Mouse (Mus musculus): ENCODE results near the gene Svs3a. TPM values are rescaled to one million over a fixed set of nuclear protein-coding genes. Genes with fewer than 3 reads are reported as not detected.
"Not testable (repeated sequence)": the region's sequence is repeated elsewhere in the genome, so short reads cannot be mapped to it uniquely, and the experiment has no call there.

Svs3a gene
- not detected in 2 replicates for polyA plus RNA-seq (2015; fragmentation: Nextera tagmentation; extraction: Ambion mirVana)

DNA sequence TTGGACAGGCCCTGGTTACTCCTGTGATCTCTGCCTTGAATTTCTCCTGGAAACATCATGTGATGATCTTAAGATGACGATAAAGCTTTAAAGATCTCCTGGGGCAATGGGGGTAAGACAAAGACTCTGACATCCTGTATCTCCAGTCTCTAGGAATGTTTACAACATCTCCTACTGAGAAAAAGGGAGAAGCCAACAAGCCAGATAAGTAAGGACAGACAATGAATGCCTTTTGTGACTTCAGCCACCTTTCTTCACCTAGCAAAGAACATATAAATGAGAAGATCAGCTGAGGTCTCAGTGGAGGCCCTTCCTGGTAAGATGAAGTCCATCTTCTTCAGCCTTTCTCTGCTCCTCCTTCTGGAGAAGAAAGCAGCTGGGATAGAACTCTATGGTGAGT is at the start of gene Svs3a:
Gene Svs3a (plus strand): TSS at position 301 of the 400 bp plus-strand sequence.
- not testable (repeated sequence) for ATAC-seq (ENCODE audit: insufficient read depth, low FRiP score); H3K27ac ChIP-seq (ENCODE audit: low read length); H3K27me3 ChIP-seq (ENCODE audit: control insufficient read depth, insufficient read depth, low read length); H3K4me2 ChIP-seq (ENCODE audit: low read depth, low read length); H3K4me3 ChIP-seq (replicated peaks; ENCODE audit: low read length); H3K9ac ChIP-seq (ENCODE audit: low read length); H3K9me3 ChIP-seq (replicated peaks; ENCODE audit: control insufficient read depth, low read length); H3K4me1 ChIP-seq (ENCODE audit: control insufficient read depth, insufficient read depth, low read length); H3K36me3 ChIP-seq (ENCODE audit: control insufficient read depth, insufficient read depth, low read length)
- WGBS, result 68% methylated on average over 1 of the region's 1 CpGs

DNA sequence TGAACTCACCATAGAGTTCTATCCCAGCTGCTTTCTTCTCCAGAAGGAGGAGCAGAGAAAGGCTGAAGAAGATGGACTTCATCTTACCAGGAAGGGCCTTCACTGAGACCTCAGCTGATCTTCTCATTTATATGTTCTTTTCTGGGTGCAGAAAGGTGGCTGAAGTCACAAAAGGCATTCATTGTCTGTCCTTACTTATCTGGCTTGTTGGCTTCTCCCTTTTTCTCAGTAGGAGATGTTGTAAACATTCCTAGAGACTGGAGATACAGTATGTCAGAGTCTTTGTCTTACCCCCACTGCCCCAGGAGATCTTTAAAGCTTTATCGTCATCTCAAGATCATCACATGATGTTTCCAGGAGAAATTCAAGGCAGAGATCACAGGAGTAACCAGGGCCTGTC is 32.5 kb upstream of the Svs3a start, which contains the start of gene Svs3b:
Gene Svs3b (minus strand): TSS at position 101 of the 400 bp plus-strand sequence.
- H3K4me2 ChIP-seq (ENCODE audit: low read depth, low read length); H3K4me3 ChIP-seq (replicated peaks; ENCODE audit: low read length); H3K36me3 ChIP-seq (ENCODE audit: control insufficient read depth, insufficient read depth, low read length): not testable (repeated sequence)

DNA sequence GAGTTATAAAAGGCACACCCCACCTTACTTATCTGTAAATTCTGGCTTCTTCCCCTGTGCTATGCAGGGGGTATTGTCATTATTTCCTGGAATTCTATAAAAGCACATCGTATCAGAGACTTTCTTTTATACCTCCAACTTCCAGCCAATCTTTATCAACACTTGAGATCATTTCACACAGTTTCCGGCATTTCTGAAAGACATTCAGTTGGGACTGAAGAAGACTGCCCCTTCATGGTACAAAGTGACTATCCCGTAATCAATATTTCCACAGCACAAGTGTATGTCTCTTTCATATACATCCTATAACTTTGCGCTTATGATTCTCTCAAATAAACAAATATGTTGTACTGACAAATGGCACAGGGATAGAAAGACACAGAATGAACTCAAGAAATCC is 10.7 kb upstream of the Svs3a start, which contains the start of gene Svs4:
Gene Svs4 (minus strand): TSS at position 101 of the 400 bp plus-strand sequence.
- 89% methylated on average over 4 of the region's 4 CpGs for WGBS
- ATAC-seq (ENCODE audit: insufficient read depth, low FRiP score), result no peak
- no peaks in the 10 kb centered on the region for H3K4me1 ChIP-seq (ENCODE audit: control insufficient read depth, insufficient read depth, low read length)

More for the DNA sequence above, 32.5 kb upstream of the Svs3a start, which contains the start of gene Svs3b:
- not testable (repeated sequence) for H3K9ac ChIP-seq (ENCODE audit: low read length); H3K27me3 ChIP-seq (ENCODE audit: control insufficient read depth, insufficient read depth, low read length); H3K27ac ChIP-seq (ENCODE audit: low read length); H3K9me3 ChIP-seq (replicated peaks; ENCODE audit: control insufficient read depth, low read length); H3K4me1 ChIP-seq (ENCODE audit: control insufficient read depth, insufficient read depth, low read length); ATAC-seq (ENCODE audit: insufficient read depth, low FRiP score)
- WGBS, result 59% methylated on average over 1 of the region's 1 CpGs

DNA sequence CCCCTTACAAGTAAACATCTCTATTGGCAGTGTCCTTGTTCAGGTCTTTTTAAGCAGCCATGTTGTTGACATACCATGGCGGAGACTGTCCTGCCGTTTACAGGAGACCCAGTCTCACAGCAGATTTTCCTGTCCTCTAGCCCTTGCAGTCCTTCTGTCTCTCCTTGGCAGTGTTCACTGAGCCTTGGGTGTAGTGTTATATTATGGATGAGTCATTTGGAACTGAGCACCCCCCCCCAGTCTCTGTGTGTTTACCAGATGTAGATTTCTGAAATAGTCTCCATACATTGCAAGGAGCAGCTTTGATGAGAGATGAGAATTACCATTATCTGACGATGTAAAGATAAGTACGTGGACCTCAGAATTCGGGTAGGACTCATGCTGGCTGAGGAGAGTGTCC is 23.5 kb downstream of the Svs3a start:
- Histone ChIP-seq H3K27ac (ENCODE audit: low read length) (no peak overlapping the region), H3K4me3 (replicated peaks; ENCODE audit: low read length) (no peak overlapping the region)
- 81% methylated on average over 5 of the region's 5 CpGs for WGBS

More for the DNA sequence above, 10.7 kb upstream of the Svs3a start, which contains the start of gene Svs4:
- Histone ChIP-seq H3K27ac (ENCODE audit: low read length) (no peak within 1 kb of the TSS), H3K4me3 (replicated peaks; ENCODE audit: low read length) (no peak within 1 kb of the TSS), H3K27me3 (ENCODE audit: control insufficient read depth, insufficient read depth, low read length) (no peaks in the 10 kb centered on the region), H3K9me3 (replicated peaks; ENCODE audit: control insufficient read depth, low read length) (no peaks in the 10 kb centered on the region), H3K9ac (ENCODE audit: low read length) (no peak within 1 kb of the TSS), H3K4me2 (ENCODE audit: low read depth, low read length) (no peak within 1 kb of the TSS), H3K36me3 (ENCODE audit: control insufficient read depth, insufficient read depth, low read length) (no peaks in the 10 kb centered on the region)

DNA sequence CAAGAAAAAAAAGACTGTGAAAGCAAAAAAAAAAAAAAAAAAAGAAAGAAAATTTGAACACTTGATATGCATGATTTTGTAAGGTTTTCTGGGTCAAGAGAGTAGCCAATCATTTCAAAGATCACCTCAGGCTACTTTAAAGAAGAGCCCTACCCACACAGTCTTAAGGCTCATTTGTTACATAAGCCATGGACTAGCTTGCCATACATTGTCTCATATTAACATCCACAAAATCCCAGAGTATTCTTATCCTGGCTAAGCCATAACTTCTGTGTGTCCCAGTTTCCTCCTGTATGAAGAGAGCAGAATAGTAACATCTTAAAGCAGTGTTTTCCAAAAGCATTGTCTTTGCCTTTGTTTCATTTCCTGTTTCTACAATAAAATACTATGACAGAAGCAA is 26.4 kb downstream of the Svs3a start:
- H3K9ac ChIP-seq (ENCODE audit: low read length); H3K27me3 ChIP-seq (ENCODE audit: control insufficient read depth, insufficient read depth, low read length); H3K27ac ChIP-seq (ENCODE audit: low read length); H3K4me2 ChIP-seq (ENCODE audit: low read depth, low read length); H3K36me3 ChIP-seq (ENCODE audit: control insufficient read depth, insufficient read depth, low read length); H3K9me3 ChIP-seq (replicated peaks; ENCODE audit: control insufficient read depth, low read length); H3K4me1 ChIP-seq (ENCODE audit: control insufficient read depth, insufficient read depth, low read length); ATAC-seq (ENCODE audit: insufficient read depth, low FRiP score); H3K4me3 ChIP-seq (replicated peaks; ENCODE audit: low read length): not testable (repeated sequence)

More for the DNA sequence above, 23.5 kb downstream of the Svs3a start:
- no peak; the same call in 1 of the 2 replicates for ATAC-seq (ENCODE audit: insufficient read depth, low FRiP score)
- Histone ChIP-seq H3K4me2 (ENCODE audit: low read depth, low read length) (no peak overlapping the region), H3K36me3 (ENCODE audit: control insufficient read depth, insufficient read depth, low read length) (no peaks in the 10 kb centered on the region), H3K27me3 (ENCODE audit: control insufficient read depth, insufficient read depth, low read length) (no peaks in the 10 kb centered on the region), H3K9me3 (replicated peaks; ENCODE audit: control insufficient read depth, low read length) (no peaks in the 10 kb centered on the region), H3K9ac (ENCODE audit: low read length) (no peak overlapping the region), H3K4me1 (ENCODE audit: control insufficient read depth, insufficient read depth, low read length) (no peaks in the 10 kb centered on the region)

DNA sequence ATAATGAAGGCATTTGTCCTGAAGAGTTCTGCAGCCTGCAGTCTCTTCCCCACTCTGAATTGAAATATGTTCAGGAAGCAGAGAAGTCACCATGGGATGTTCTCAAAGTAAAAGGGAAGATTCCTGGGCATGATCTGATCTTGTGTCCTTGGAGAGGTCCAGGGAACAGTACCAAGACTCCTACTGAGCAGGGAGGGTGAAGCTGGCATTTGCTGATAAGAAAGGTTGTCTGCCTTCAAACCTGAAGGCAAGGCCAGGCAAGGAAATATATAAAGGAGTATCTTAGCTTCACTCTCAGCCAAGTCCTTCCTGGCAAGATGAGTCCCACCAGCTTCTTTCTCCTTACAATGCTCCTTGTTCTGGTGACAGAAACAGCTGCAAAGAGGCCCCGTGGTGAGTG is 27.4 kb downstream of the Svs3a start, which contains the start of gene Svs6:
Gene Svs6 (plus strand): TSS at position 301 of the 400 bp plus-strand sequence.
- H3K36me3 ChIP-seq (ENCODE audit: control insufficient read depth, insufficient read depth, low read length); H3K4me1 ChIP-seq (ENCODE audit: control insufficient read depth, insufficient read depth, low read length); H3K27ac ChIP-seq (ENCODE audit: low read length); H3K9ac ChIP-seq (ENCODE audit: low read length); H3K27me3 ChIP-seq (ENCODE audit: control insufficient read depth, insufficient read depth, low read length); H3K4me2 ChIP-seq (ENCODE audit: low read depth, low read length); ATAC-seq (ENCODE audit: insufficient read depth, low FRiP score); H3K4me3 ChIP-seq (replicated peaks; ENCODE audit: low read length); H3K9me3 ChIP-seq (replicated peaks; ENCODE audit: control insufficient read depth, low read length): not testable (repeated sequence)
- 69% methylated on average over 1 of the region's 1 CpGs for WGBS

DNA sequence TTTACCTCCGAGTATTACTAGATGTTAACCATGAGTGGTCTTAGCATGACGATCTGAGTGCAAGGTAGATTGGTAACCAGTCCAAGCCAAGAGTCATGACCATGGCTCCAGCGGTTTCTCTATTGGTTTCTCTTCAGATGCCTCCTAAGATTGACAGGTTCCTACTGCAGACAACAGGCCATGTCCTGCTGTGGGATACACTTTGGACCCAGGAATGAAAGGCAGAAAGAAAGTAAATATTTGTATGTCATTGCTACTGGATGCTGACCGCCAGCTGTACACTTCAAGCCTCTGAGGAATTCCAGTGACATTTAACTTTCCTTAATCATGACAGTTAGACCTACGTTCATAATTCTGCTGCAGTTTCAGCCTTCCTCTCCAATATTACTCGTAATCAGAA is 31.9 kb downstream of the Svs3a start:
- 76% methylated on average over 6 of the region's 6 CpGs for WGBS
- no peak overlapping the region for H3K4me2 ChIP-seq (ENCODE audit: low read depth, low read length)
- no peak overlapping the region for H3K9ac ChIP-seq (ENCODE audit: low read length)
- no peaks in the 10 kb centered on the region for H3K4me1 ChIP-seq (ENCODE audit: control insufficient read depth, insufficient read depth, low read length)
- H3K27ac ChIP-seq (ENCODE audit: low read length), result no peak overlapping the region
- no peak for ATAC-seq (ENCODE audit: insufficient read depth, low FRiP score)
- no peak overlapping the region for H3K4me3 ChIP-seq (replicated peaks; ENCODE audit: low read length)
- H3K27me3 ChIP-seq (ENCODE audit: control insufficient read depth, insufficient read depth, low read length), result no peaks in the 10 kb centered on the region
- H3K36me3 ChIP-seq (ENCODE audit: control insufficient read depth, insufficient read depth, low read length), result no peaks in the 10 kb centered on the region
- H3K9me3 ChIP-seq (replicated peaks; ENCODE audit: control insufficient read depth, low read length), result no peaks in the 10 kb centered on the region

DNA sequence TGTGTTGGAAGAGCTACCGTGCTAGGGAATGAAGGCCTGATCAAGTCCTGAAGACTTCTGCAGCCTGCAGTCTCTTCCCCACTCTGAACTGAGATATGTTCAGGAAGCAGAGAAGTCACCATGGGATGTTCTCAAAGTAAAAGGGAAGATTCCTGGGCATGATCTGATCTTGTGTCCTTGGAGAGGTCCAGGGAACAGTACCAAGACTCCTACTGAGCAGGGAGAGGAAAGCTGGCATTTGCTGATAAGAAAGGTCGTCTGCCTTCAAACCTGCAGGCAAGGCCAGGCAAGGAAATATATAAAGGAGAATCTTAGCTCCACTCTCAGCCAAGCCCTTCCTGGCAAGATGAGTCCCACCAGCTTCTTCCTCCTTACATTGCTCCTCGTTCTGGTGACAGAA is 43.4 kb downstream of the Svs3a start, which contains the start of gene Svs5:
Gene Svs5 (plus strand): TSS at position 301 of the 400 bp plus-strand sequence.
- not testable (repeated sequence) for H3K36me3 ChIP-seq (ENCODE audit: control insufficient read depth, insufficient read depth, low read length); ATAC-seq (ENCODE audit: insufficient read depth, low FRiP score); H3K9ac ChIP-seq (ENCODE audit: low read length); H3K9me3 ChIP-seq (replicated peaks; ENCODE audit: control insufficient read depth, low read length); H3K4me1 ChIP-seq (ENCODE audit: control insufficient read depth, insufficient read depth, low read length); H3K4me3 ChIP-seq (replicated peaks; ENCODE audit: low read length); H3K27ac ChIP-seq (ENCODE audit: low read length); H3K4me2 ChIP-seq (ENCODE audit: low read depth, low read length); H3K27me3 ChIP-seq (ENCODE audit: control insufficient read depth, insufficient read depth, low read length)
- WGBS, result 62% methylated on average over 3 of the region's 3 CpGs

Data from stomach, embryonic 16.5 days (tissue).